In the genomic region with DNA sequence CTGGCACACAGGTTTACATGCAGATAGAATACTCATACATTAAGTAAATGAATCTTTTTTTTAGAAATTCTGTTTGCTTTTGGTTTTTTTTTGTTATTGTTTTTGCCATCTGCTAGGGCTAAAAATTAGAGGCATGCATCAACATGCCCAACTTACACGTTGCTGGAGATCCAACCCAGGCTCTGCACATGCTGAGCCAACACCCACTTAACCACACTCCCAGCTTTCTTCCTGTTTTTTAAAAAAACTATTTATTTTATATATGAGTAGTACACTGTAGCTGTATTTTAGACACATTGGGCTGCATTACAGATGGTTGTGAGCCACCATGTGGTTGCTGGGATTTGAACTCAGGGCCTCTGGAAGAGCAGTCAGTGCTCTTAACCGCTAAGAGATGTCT, we compare ENCODE assay signal across 22 mouse cellular contexts. TPM values are rescaled to one million over a fixed set of nuclear protein-coding genes. Genes with fewer than 3 reads are reported as not detected.
A peak's percentile ranks its signal among the peaks of the same experiment; 100 is the strongest.
DNase-seq lines count a peak whose midpoint lies in the region; ATAC-seq and TF ChIP-seq lines count a peak whose summit lies in the region.
"Had no signal": no experiment of that assay in that cellular context is flagged by ENCODE, and none has a peak within 500 bp of the region (broad histone marks: within the 10 kb centered on the region; RNA-seq: fewer than 3 reads in every experiment).

No protein-coding gene starts in this region.

- peaks cover 10 to 74% of the 10 kb centered on the region in 2 experiments for H3K36me3 ChIP-seq in MEL (ENCODE audit: control insufficient read depth in 1 of 2, insufficient read depth in 2 of 2, low read length in 2 of 2)
- peaks cover 35% of the 10 kb centered on the region for H3K36me3 ChIP-seq in intestine, embryonic 16.5 days (ENCODE audit: control insufficient read depth, insufficient read depth, low read length)

- DNase-seq in MEL (ENCODE audit: low read depth, low spot score): peak; percentile 37
- no peak for DNase-seq in gastrocnemius, adult 2 months
- no peak for DNase-seq in kidney, adult 8-10 months
- DNase-seq: adrenal gland, adult 8-10 months; adrenal gland, postnatal 25 days; cerebellum, adult 18-20 months; cerebellum, adult 9-10 months; cerebellum, postnatal 14 days; forebrain, postnatal 0 days; gastrocnemius, postnatal 14 days; heart, adult 11 months had no signal

- TF ChIP-seq POLR2A in MEL (IDR thresholded peaks at IDR 0.05; ENCODE audit: control insufficient read depth in 1 of 2, insufficient read depth in 1 of 2, low read depth in 1 of 2, low read length in 2 of 2, poor library complexity in 1 of 2): no peak
- TF ChIP-seq POLR2A in bone marrow macrophage, adult 2 months (IDR thresholded peaks at IDR 0.05; ENCODE audit: borderline replicate concordance, low read depth, low read length): no peak

- no peak overlapping the region for H3K9ac ChIP-seq in MEL (ENCODE audit: control insufficient read depth, low read depth, low read length, poor library complexity, severe bottlenecking)
- H3K9ac ChIP-seq in intestine, embryonic 16.5 days (ENCODE audit: low read depth, low read length): no peak overlapping the region
- H3K9ac ChIP-seq: embryonic facial prominence, embryonic 12.5 days; embryonic facial prominence, embryonic 15.5 days; forebrain, postnatal 0 days; hindbrain, embryonic 12.5 days; hindbrain, embryonic 15.5 days had no signal

- no peak overlapping the region for H3K4me2 ChIP-seq in intestine, embryonic 16.5 days (ENCODE audit: low read depth, low read length)
- H3K4me2 ChIP-seq: embryonic facial prominence, embryonic 12.5 days; embryonic facial prominence, embryonic 15.5 days; heart, embryonic 11.5 days; hindbrain, embryonic 12.5 days; hindbrain, embryonic 15.5 days had no signal

- no peaks in the 10 kb centered on the region for H3K4me1 ChIP-seq in MEL (ENCODE audit: control insufficient read depth in 1 of 2, insufficient read depth in 2 of 2, low read length in 2 of 2)
- H3K4me1 ChIP-seq in bone marrow macrophage, adult 2 months (ENCODE audit: control insufficient read depth, insufficient read depth, low read length): peaks cover 9% of the 10 kb centered on the region
- H3K4me1 ChIP-seq in intestine, embryonic 16.5 days (ENCODE audit: control insufficient read depth, insufficient read depth, low read length): peaks cover 2% of the 10 kb centered on the region; the same call in 1 of the 2 replicates

- no peak for TF ChIP-seq RAD21 in MEL (IDR thresholded peaks at IDR 0.05; ENCODE audit: low read depth, low read length)

- H3K4me3 ChIP-seq in MEL (ENCODE audit: control insufficient read depth in 1 of 2, insufficient read depth in 1 of 2, low read depth in 2 of 2, low read length in 2 of 2): no peak overlapping the region
- no peak overlapping the region for H3K4me3 ChIP-seq in bone marrow macrophage, adult 2 months (ENCODE audit: insufficient read depth, low read length)
- no peak overlapping the region for H3K4me3 ChIP-seq in intestine, embryonic 16.5 days (ENCODE audit: low read length)
- H3K4me3 ChIP-seq in gastrocnemius, adult 2 months: no peak overlapping the region; the same call in 1 of the 2 replicates
- H3K4me3 ChIP-seq: embryonic facial prominence, embryonic 12.5 days; embryonic facial prominence, embryonic 15.5 days; hindbrain, embryonic 12.5 days; hindbrain, embryonic 15.5 days had no signal

- no peaks in the 10 kb centered on the region for H3K27me3 ChIP-seq in MEL (ENCODE audit: control insufficient read depth in 1 of 2, insufficient read depth in 2 of 2, low read length in 2 of 2)
- no peaks in the 10 kb centered on the region for H3K27me3 ChIP-seq in intestine, embryonic 16.5 days (replicated peaks; ENCODE audit: control insufficient read depth, insufficient read depth, low read length)
- H3K27me3 ChIP-seq: CH12.LX; embryonic facial prominence, embryonic 12.5 days; embryonic facial prominence, embryonic 15.5 days; hindbrain, embryonic 12.5 days; hindbrain, embryonic 15.5 days had no signal

- intact Hi-C loops in gastrocnemius, adult 2 months (cut with DNase I): no loop called here

- 86% methylated on average over 2 of the region's 2 CpGs for WGBS in intestine, embryonic 16.5 days

- TF ChIP-seq EP300 in MEL (IDR thresholded peaks at IDR 0.05; ENCODE audit: low read depth in 1 of 2, low read length in 2 of 2): no peak

- H3K27ac ChIP-seq in MEL (ENCODE audit: control insufficient read depth, low read depth, low read length): no peak overlapping the region
- H3K27ac ChIP-seq in bone marrow macrophage, adult 2 months (ENCODE audit: insufficient read depth, low read depth, low read length): peak overlapping the region; percentile 53; the same call in 1 of the 2 replicates
- no peak overlapping the region for H3K27ac ChIP-seq in intestine, embryonic 16.5 days (ENCODE audit: low read length)
- H3K27ac ChIP-seq in gastrocnemius, adult 2 months: no peak overlapping the region
- H3K27ac ChIP-seq: embryonic facial prominence, embryonic 12.5 days; embryonic facial prominence, embryonic 15.5 days; hindbrain, embryonic 12.5 days; hindbrain, embryonic 15.5 days had no signal

- 0 out of 2 replicates have a peak, but pooled peaks have one; percentile 30 for ATAC-seq in megakaryocyte progenitor cell, adult 5-6 weeks (replicated peaks; ENCODE audit: poor library complexity)
- no peak for ATAC-seq in intestine, embryonic 16.5 days
- ATAC-seq: forebrain, embryonic 14.5 days had no signal

- no peak for TF ChIP-seq CTCF in MEL (IDR thresholded peaks at IDR 0.05 in 2 of 3, conservative IDR thresholded peaks at IDR 0.05 in 1 of 3; ENCODE audit: control insufficient read depth in 1 of 3, insufficient read depth in 1 of 3, low read depth in 2 of 3, low read length in 3 of 3, poor library complexity in 1 of 3, severe bottlenecking in 1 of 3)
- no peak for TF ChIP-seq CTCF in bone marrow macrophage, adult 2 months (IDR thresholded peaks at IDR 0.05; ENCODE audit: low read depth, low read length)
- no peak for TF ChIP-seq CTCF in gastrocnemius, adult 2 months (IDR thresholded peaks at IDR 0.05)

- no peaks in the 10 kb centered on the region for H3K9me3 ChIP-seq in MEL (replicated peaks; ENCODE audit: insufficient read depth, low read length)
- no peaks in the 10 kb centered on the region for H3K9me3 ChIP-seq in intestine, embryonic 16.5 days (ENCODE audit: control insufficient read depth, low read length)
- H3K9me3 ChIP-seq: embryonic facial prominence, embryonic 12.5 days; embryonic facial prominence, embryonic 15.5 days; G1E; hindbrain, embryonic 12.5 days; hindbrain, embryonic 15.5 days had no signal

- peaks cover 11% of the 10 kb centered on the region for H3K79me2 ChIP-seq in MEL (ENCODE audit: control insufficient read depth, insufficient read depth, low read length, poor library complexity)

TF ChIP-seq in MEL, 35 proteins besides CTCF, POLR2A, EP300 and RAD21 (continues in another document):
- TF ChIP-seq ZNF384 (IDR thresholded peaks at IDR 0.05; ENCODE audit: low read depth, low read length) (no peak), MAX (IDR thresholded peaks at IDR 0.05; ENCODE audit: low read length) (no peak), JUND (IDR thresholded peaks at IDR 0.05; ENCODE audit: low read depth, low read length) (no peak), ZC3H11A (IDR thresholded peaks at IDR 0.05; ENCODE audit: low read depth, low read length) (no peak), GATA1 (IDR thresholded peaks at IDR 0.05; ENCODE audit: low read depth, low read length) (no peak), MXI1 (IDR thresholded peaks at IDR 0.05; ENCODE audit: low read depth, low read length) (no peak), ZKSCAN1 (IDR thresholded peaks at IDR 0.05; ENCODE audit: low read depth, low read length) (no peak)

RNA-seq across cellular contexts. Expression of a gene that starts 7.8 kb away (rescaled TPM):
- total RNA-seq in MEL (2012; rRNA removed): 32.5 and 35.8 TPM in 2 replicates
- polyA plus RNA-seq in MEL (2012; ENCODE audit: insufficient read depth in 1 of 2, insufficient read length in 2 of 2, low read depth in 1 of 2, low replicate concordance in 2 of 2, missing spikeins in 1 of 2): 1,000 to 10,000 TPM in 1 of 2 experiments, 10 to 100 TPM in 1; 41.1 to 1,029 TPM
- 270 and 287 TPM in 2 replicates for polyA plus RNA-seq in bone marrow macrophage, adult 2 months (2012; ENCODE audit: insufficient read depth, insufficient read length, missing spikeins)
- total RNA-seq in megakaryocyte progenitor cell, adult 5-6 weeks (2015): 429 and 434 TPM in 2 replicates
- 316 and 328 TPM in 2 replicates for total RNA-seq in megakaryocyte progenitor cell, adult 5-6 weeks (2017)
- polyA plus RNA-seq in intestine, embryonic 16.5 days (2015; fragmentation: Nextera tagmentation; extraction: Ambion mirVana): 131 and 137 TPM in 2 replicates
- total RNA-seq in gastrocnemius, adult 2 months (2021): 10 to 100 TPM; 46.4 to 52.1 TPM

RNA-seq across cellular contexts. Expression of a gene that starts 23.4 kb away (rescaled TPM):
- total RNA-seq in MEL (2012; rRNA removed): 199 and 221 TPM in 2 replicates
- polyA plus RNA-seq in MEL (2012; ENCODE audit: insufficient read depth in 1 of 2, insufficient read length in 2 of 2, low read depth in 1 of 2, low replicate concordance in 2 of 2, missing spikeins in 1 of 2): 100 to 1,000 TPM; 242 to 268 TPM
- polyA plus RNA-seq in bone marrow macrophage, adult 2 months (2012; ENCODE audit: insufficient read depth, insufficient read length, missing spikeins): 113 and 126 TPM in 2 replicates
- total RNA-seq in megakaryocyte progenitor cell, adult 5-6 weeks (2015): 205 and 216 TPM in 2 replicates
- 189 and 202 TPM in 2 replicates for total RNA-seq in megakaryocyte progenitor cell, adult 5-6 weeks (2017)
- 261 and 276 TPM in 2 replicates for polyA plus RNA-seq in intestine, embryonic 16.5 days (2015; fragmentation: Nextera tagmentation; extraction: Ambion mirVana)
- 10 to 100 TPM; 43.3 to 50.5 TPM for total RNA-seq in gastrocnemius, adult 2 months (2021)

RNA-seq across cellular contexts. Expression of a gene that starts 28.9 kb away (rescaled TPM):
- 26.9 and 28.5 TPM in 2 replicates for total RNA-seq in MEL (2012; rRNA removed)
- 10 to 100 TPM in 1 of 2 experiments, not detected in 1; 32.8 TPM for polyA plus RNA-seq in MEL (2012; ENCODE audit: insufficient read depth in 1 of 2, insufficient read length in 2 of 2, low read depth in 1 of 2, low replicate concordance in 2 of 2, missing spikeins in 1 of 2)
- 10.3 and 13.7 TPM in 2 replicates for polyA plus RNA-seq in bone marrow macrophage, adult 2 months (2012; ENCODE audit: insufficient read depth, insufficient read length, missing spikeins)
- 17.8 and 27.1 TPM in 2 replicates for total RNA-seq in megakaryocyte progenitor cell, adult 5-6 weeks (2015)
- 48.9 and 58.7 TPM in 2 replicates for total RNA-seq in megakaryocyte progenitor cell, adult 5-6 weeks (2017)
- polyA plus RNA-seq in intestine, embryonic 16.5 days (2015; fragmentation: Nextera tagmentation; extraction: Ambion mirVana): 35.6 and 37.7 TPM in 2 replicates
- 1 to 10 TPM; 7.7 to 9.4 TPM for total RNA-seq in gastrocnemius, adult 2 months (2021)

RNA-seq across cellular contexts. Expression of a gene that starts 29.2 kb away (rescaled TPM):
- 74.3 and 84.9 TPM in 2 replicates for total RNA-seq in MEL (2012; rRNA removed)
- polyA plus RNA-seq in MEL (2012; ENCODE audit: insufficient read depth in 1 of 2, insufficient read length in 2 of 2, low read depth in 1 of 2, low replicate concordance in 2 of 2, missing spikeins in 1 of 2): 100 to 1,000 TPM in 1 of 2 experiments, 10 to 100 TPM in 1; 76.8 to 503 TPM
- 23.8 and 33.3 TPM in 2 replicates for polyA plus RNA-seq in bone marrow macrophage, adult 2 months (2012; ENCODE audit: insufficient read depth, insufficient read length, missing spikeins)
- 102 and 103 TPM in 2 replicates for total RNA-seq in megakaryocyte progenitor cell, adult 5-6 weeks (2015)
- 89.6 and 95.8 TPM in 2 replicates for total RNA-seq in megakaryocyte progenitor cell, adult 5-6 weeks (2017)
- 40.9 and 53.6 TPM in 2 replicates for polyA plus RNA-seq in intestine, embryonic 16.5 days (2015; fragmentation: Nextera tagmentation; extraction: Ambion mirVana)
- 10 to 100 TPM; 13.6 to 13.9 TPM for total RNA-seq in gastrocnemius, adult 2 months (2021)
